Mouse (Mus musculus): ENCODE data around the gene Uba2.

GRCm38 (mm10) chr7:34165999-34166398, 3.4 kb downstream of the Uba2 start:
- TF ChIP-seq EP300 (IDR thresholded peaks at IDR 0.05; ENCODE audit: insufficient read depth, low read depth, low read length) (no peak), CTCF (IDR thresholded peaks at IDR 0.05) (no peak), POLR2A (IDR thresholded peaks at IDR 0.05; ENCODE audit: insufficient read depth, low read depth, low read length) (no peak)
